Mouse (Mus musculus): Measurements from ENCODE around the gene Irak2.

DNA sequence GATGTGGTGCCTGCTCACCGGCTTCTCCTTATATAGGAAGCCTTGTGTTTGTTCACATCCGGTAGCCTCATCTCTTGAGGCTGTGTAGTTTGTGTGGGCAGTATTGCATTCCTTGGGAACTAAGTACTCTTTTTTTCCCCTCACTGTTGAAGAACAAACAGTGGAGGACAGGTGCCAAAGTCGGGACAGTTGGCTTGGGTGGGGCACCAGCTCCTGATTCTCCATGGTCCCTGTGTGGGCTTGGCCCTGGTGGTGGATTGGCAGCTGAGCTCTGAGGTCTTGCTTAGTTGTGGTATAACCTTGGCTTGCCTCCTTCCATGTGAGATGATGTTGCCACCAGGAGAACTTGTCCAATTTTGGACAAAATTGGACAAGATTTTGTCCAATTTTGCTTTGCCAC lies 81.6 kb downstream of the Irak2 start, which contains the start of gene Ghrl:
- no peak for TF ChIP-seq USF1 (IDR thresholded peaks at IDR 0.05; ENCODE audit: low read depth)
- no peak for TF ChIP-seq CTCF (IDR thresholded peaks at IDR 0.05; ENCODE audit: control insufficient read depth, insufficient read depth, insufficient read length)
- no peak for TF ChIP-seq MYOD1 (IDR thresholded peaks at IDR 0.05; ENCODE audit: control insufficient read depth, insufficient read length, low read depth)
- TF ChIP-seq MAX (IDR thresholded peaks at IDR 0.05) = no peak

All from C2C12 (cell line).